Mouse (Mus musculus) hindbrain, embryonic 11.5 days (tissue): ENCODE results near the gene Tmem207. TPM values are rescaled to one million over a fixed set of nuclear protein-coding genes. Genes with fewer than 3 reads are reported as not detected.
"Not testable (repeated sequence)": the region's sequence is repeated elsewhere in the genome, so short reads cannot be mapped to it uniquely, and the experiment has no call there.

Experiments
- ATAC-seq: fragments of 200-750 bp; cut with Nextera tagmentation; 2 replicates; pipeline ENCODE4 v1.8.0; 2017; ENCODE audit warnings: mild to moderate bottlenecking, moderate TSS enrichment, moderate library complexity; ENCODE audit not compliant: low FRiP score
- DNase-seq: peaks from one replicate; pipeline ENCODE4 v3.0.0-alpha.2; 2015; ENCODE audit warnings: low spot score
- H3K27ac ChIP-seq: fragments of 300-500 bp; sonication (generic); 2 replicates; pipeline ENCODE4 v1.5.1; 2014; ENCODE audit warnings: mild to moderate bottlenecking, low read depth, low read length
- H3K27me3 ChIP-seq: fragments of 300-500 bp; sonication (generic); 2 replicates; pipeline ENCODE4 v1.6.1; 2014; ENCODE audit warnings: mild to moderate bottlenecking, low read length, moderate library complexity, mixed read lengths; ENCODE audit not compliant: control insufficient read depth, insufficient read depth
- H3K36me3 ChIP-seq: fragments of 300-500 bp; sonication (generic); 2 replicates; pipeline ENCODE4 v1.6.1; 2014; ENCODE audit warnings: mild to moderate bottlenecking, low read length, moderate library complexity, mixed read lengths; ENCODE audit not compliant: control insufficient read depth, insufficient read depth
- H3K4me1 ChIP-seq: fragments of 300-500 bp; sonication (generic); replicated peaks from 2 replicates; pipeline ENCODE4 v1.6.1; 2014; ENCODE audit warnings: low read length, mixed read lengths; ENCODE audit not compliant: control insufficient read depth, insufficient read depth
- H3K4me2 ChIP-seq: fragments of 300-500 bp; sonication (generic); replicated peaks from 2 replicates; pipeline ENCODE4 v1.6.1; 2014; ENCODE audit warnings: mild to moderate bottlenecking, low read depth, low read length
- H3K4me3 ChIP-seq: fragments of 300-500 bp; sonication (generic); 2 replicates; pipeline ENCODE4 v1.5.1; 2014; ENCODE audit warnings: low read depth, low read length
- H3K9ac ChIP-seq: fragments of 300-500 bp; sonication (generic); 2 replicates; pipeline ENCODE4 v1.6.1; 2014; ENCODE audit warnings: low read depth, low read length
- H3K9me3 ChIP-seq: fragments of 300-500 bp; sonication (generic); 2 replicates; pipeline ENCODE4 v1.6.1; 2016; ENCODE audit warnings: low read length; ENCODE audit not compliant: control insufficient read depth
- WGBS: fragments of 180-500 bp; shearing (Covaris S2); extraction: QIAGEN DNeasy Blood & Tissue Kit; methylation state at CpG from one replicate; pipeline ENCODE4 v1.1.7; 2014; 5-methylcytosine and 5-hydroxymethylcytosine counted together
- polyA plus RNA-seq: library from polyadenylated mRNA; unstranded; fragments of >200 nt; fragmentation: Nextera tagmentation; extraction: Ambion mirVana; gene quantifications from 2 replicates; pipeline ENCODE4 v1.2.1, GENCODE M21; 2014

Gene Tmem207
- polyA plus RNA-seq, 1 experiment from 2014 or later, result not detected

- not testable (repeated sequence) for H3K4me1 ChIP-seq, H3K36me3 ChIP-seq, H3K4me2 ChIP-seq, H3K4me3 ChIP-seq, ATAC-seq, H3K27me3 ChIP-seq, DNase-seq, H3K9me3 ChIP-seq, H3K9ac ChIP-seq, H3K27ac ChIP-seq
- 86% methylated on average over 3 of the region's 3 CpGs for WGBS
Measured at GRCm38 (mm10) chr16:26499705-26500104, 26.9 kb downstream of the Tmem207 start.

DNA sequence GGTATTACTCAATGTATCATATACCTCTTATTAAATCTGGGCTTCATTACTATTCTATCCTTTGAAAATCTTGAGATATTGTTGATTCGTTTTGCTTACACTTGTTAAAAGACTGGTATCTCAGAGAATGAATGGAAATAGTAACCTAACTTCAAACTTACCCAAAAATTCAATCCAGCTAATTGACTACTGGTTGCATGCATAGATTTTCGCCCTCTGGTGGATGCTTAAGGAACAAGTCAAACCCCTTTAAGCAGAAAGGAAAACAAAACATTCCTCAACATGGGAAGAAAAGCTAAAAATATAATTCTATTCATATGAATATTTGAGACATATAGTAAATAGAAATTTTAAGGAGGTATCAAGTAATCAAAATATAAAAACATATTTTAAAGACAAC, 30.8 kb downstream of the Tmem207 start:
- Histone ChIP-seq H3K4me3 (no peak overlapping the region), H3K4me1 (no peaks in the 10 kb centered on the region), H3K4me2 (no peak overlapping the region), H3K9me3 (no peaks in the 10 kb centered on the region), H3K27ac (no peak overlapping the region), H3K27me3 (no peaks in the 10 kb centered on the region), H3K36me3 (no peaks in the 10 kb centered on the region), H3K9ac (no peak overlapping the region)
- DNase-seq (peak; percentile 25), ATAC-seq (no peak)
- WGBS, result 17% methylated on average over 2 of the region's 2 CpGs

- H3K9me3 ChIP-seq, result no peaks in the 10 kb centered on the region
- ATAC-seq (no peak), DNase-seq (no peak)
- 87% methylated on average over 4 of the region's 4 CpGs for WGBS
- H3K4me1 ChIP-seq, result no peaks in the 10 kb centered on the region
- H3K9ac ChIP-seq, result no peak overlapping the region
- no peaks in the 10 kb centered on the region for H3K27me3 ChIP-seq
- H3K36me3 ChIP-seq, result no peaks in the 10 kb centered on the region
- no peak overlapping the region for H3K4me2 ChIP-seq
- H3K4me3 ChIP-seq, result no peak overlapping the region
- no peak overlapping the region for H3K27ac ChIP-seq
Measured at GRCm38 (mm10) chr16:26471254-26471653, 55.3 kb downstream of the Tmem207 start.

GRCm38 (mm10) chr16:26466535-26466934, 60.0 kb downstream of the Tmem207 start:
- Histone ChIP-seq H3K4me3 (no peak overlapping the region), H3K27ac (no peak overlapping the region), H3K4me1 (no peaks in the 10 kb centered on the region), H3K36me3 (no peaks in the 10 kb centered on the region), H3K4me2 (no peak overlapping the region), H3K9ac (no peak overlapping the region), H3K9me3 (no peaks in the 10 kb centered on the region), H3K27me3 (no peaks in the 10 kb centered on the region)
- WGBS, result 87% methylated on average over 4 of the region's 4 CpGs
- DNase-seq (no peak), ATAC-seq (no peak)

DNA sequence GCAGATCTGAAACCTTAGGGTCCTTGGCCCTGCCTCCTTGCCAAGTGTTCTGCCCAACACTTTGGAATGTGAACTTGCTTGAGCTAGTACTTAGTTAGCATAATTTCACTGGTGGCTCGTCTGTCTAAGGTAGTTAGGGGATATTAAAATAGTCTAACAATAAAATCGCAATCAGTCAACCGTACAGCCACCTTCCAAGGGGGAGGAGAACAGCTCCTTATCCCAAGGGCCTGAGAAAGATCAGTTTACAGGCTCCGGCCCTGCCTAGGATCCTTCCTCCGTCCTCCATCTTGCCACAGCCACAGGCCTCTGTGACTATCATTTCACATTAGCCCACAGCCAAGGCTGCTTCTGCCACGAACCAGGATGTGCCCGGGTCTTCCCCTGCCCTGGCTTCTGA, 63.7 kb downstream of the Tmem207 start, which contains the start of gene Cldn16:
TSS of gene Cldn16 (plus strand) at position 301 of the 400 bp plus-strand sequence.
- H3K27me3 ChIP-seq, result no peaks in the 10 kb centered on the region
- H3K27ac ChIP-seq, result no peak within 1 kb of the TSS
- DNase-seq, result no peak
- H3K4me2 ChIP-seq, result no peak within 1 kb of the TSS
- no peak for ATAC-seq
- no peaks in the 10 kb centered on the region for H3K9me3 ChIP-seq
- H3K9ac ChIP-seq, result no peak within 1 kb of the TSS
- H3K4me3 ChIP-seq, result no peak within 1 kb of the TSS
- H3K36me3 ChIP-seq, result no peaks in the 10 kb centered on the region
- H3K4me1 ChIP-seq, result no peaks in the 10 kb centered on the region
- 84% methylated on average over 7 of the region's 7 CpGs for whole genome bisulfite sequencing

GRCm38 (mm10) chr16:26456182-26456581, 70.4 kb downstream of the Tmem207 start:
- Histone ChIP-seq H3K4me2 (no peak overlapping the region), H3K27me3 (no peaks in the 10 kb centered on the region), H3K9me3 (no peaks in the 10 kb centered on the region), H3K27ac (no peak overlapping the region), H3K9ac (no peak overlapping the region), H3K4me1 (no peaks in the 10 kb centered on the region), H3K36me3 (no peaks in the 10 kb centered on the region), H3K4me3 (no peak overlapping the region)
- ATAC-seq (no peak), DNase-seq (no peak)
- WGBS, result 90% methylated on average over 2 of the region's 2 CpGs

- H3K36me3 ChIP-seq, result no peaks in the 10 kb centered on the region
- no peak overlapping the region for H3K9ac ChIP-seq
- no peak overlapping the region for H3K27ac ChIP-seq
- no peak overlapping the region for H3K4me2 ChIP-seq
- no peaks in the 10 kb centered on the region for H3K9me3 ChIP-seq
- WGBS, result 74% methylated on average over 3 of the region's 3 CpGs
- no peaks in the 10 kb centered on the region for H3K4me1 ChIP-seq
- H3K4me3 ChIP-seq, result no peak overlapping the region
- no peak for DNase-seq
- no peaks in the 10 kb centered on the region for H3K27me3 ChIP-seq
- no peak for ATAC-seq
Measured at GRCm38 (mm10) chr16:26454163-26454562, 72.4 kb downstream of the Tmem207 start.

Other genes starting within 250 kb of the Tmem207 start
- gene Cldn1, start 154.9 kb downstream of the Tmem207 start, polyA plus RNA-seq, result 10.6 and 12.3 TPM in 2 replicates
- not detected in 2 replicates for gene Cldn16, start 63.6 kb downstream of the Tmem207 start, polyA plus RNA-seq
- 5.4 and 5.9 TPM in 2 replicates for gene Il1rap, start 54.9 kb upstream of the Tmem207 start, polyA plus RNA-seq